Mouse (Mus musculus) telencephalon, adult 2 months (tissue): Measurements from ENCODE around the gene Ypel4.
"Not testable (repeated sequence)": the region's sequence is repeated elsewhere in the genome, so short reads cannot be mapped to it uniquely, and the experiment has no call there.

Experiments
- DNase-seq: peaks from one replicate; pipeline ENCODE4 v3.0.0-alpha.2; 2011; ENCODE audit warnings: low read depth, low spot score

Ypel4 gene

GRCm38 (mm10) chr2:84727172-84727858 lies 6.5 kb upstream of the Ypel4 start, which contains the start of gene Clp1:
Clp1 (minus strand) TSS chr2:84727350.
- peak; percentile 96 for DNase-seq

DNA sequence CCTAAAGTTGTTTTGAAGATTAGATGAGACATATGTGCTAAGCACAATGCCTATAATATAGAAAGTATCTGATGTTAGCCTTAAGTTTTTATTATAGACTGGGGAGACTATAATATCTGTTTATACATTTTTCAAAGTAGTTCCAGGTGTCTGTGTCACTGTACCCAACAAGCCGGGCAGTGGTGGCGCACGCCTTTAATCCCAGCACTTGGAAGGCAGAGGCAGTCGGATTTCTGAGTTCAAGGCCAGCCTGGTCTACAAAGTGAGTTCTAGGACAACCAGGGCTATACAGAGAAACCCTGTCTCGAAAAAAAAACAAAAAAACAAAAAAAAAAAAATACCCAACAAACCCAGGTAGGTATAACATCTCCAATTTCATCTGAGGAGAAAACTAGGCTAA lies 5.7 kb upstream of the Ypel4 start:
- DNase-seq = not testable (repeated sequence)

DNA sequence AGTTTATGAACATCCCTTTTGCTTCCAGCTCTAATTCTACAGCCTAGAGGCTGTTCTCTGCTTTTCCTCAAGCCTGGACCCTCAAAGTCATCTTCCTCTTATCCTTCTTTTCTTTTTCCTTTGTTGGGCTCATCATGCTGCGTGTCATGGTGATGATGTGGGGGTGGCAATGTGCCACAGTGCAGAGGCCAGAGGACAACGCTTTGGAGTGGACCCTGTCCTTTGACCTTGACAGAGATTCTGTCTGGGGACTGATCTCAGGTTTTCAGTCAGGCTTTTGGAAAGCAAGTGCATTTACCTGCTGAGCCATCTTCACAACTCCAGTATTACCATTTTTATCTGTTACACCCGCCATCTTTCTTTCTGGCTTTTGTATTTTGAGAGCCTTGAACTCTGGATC lies 2.7 kb upstream of the Ypel4 start:
- no peak for DNase-seq

- DNase-seq = no peak
These were observed 1.5 kb upstream of the Ypel4 start for GRCm38 (mm10) chr2:84732394-84732793.

DNA sequence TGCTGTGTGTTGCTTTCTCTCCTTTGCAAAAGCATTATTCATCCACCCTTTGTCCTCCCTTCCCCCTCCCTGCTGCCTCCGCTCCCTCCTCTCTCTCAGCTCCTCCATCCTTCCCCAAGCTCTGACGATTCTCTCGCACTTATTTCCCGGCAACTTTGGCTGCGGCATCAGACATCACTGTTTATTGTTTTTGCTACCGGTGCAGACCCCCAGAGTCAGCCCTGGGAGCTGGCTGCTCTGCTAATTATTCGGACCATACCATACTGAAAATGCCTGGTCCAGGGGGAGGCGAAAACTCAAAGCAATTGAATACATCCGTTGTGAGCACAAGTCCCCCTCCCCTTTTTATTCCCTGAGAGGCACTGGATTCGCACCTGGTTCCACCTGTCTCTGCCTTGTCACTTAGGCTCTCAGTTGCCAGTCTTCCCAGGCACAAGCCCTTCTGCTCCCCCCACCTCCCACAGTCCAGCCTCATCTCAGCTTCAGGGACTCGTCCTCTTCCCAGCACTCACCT lies 550 bp downstream of the Ypel4 start:
- no peak for DNase-seq

DNA sequence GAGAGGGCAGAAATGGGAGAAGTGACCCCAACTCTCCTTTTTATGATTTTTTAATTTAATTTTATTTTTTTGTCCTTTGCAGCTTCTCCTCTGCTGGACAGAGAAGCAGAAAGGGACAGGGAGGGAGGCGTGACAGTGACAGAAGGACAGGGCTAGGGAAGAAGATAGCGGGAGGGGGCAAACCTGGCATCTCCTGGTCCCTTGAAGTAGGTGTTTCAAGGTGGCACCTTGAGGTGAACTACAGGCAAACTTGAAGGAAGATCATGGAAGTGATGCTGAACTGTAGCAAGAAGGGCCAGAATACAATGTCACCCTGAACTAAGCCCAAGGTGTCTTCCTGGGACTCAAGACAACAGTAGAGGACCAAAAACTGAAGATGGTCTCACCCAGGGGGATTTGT lies 1.1 kb downstream of the Ypel4 start:
- DNase-seq = no peak

DNA sequence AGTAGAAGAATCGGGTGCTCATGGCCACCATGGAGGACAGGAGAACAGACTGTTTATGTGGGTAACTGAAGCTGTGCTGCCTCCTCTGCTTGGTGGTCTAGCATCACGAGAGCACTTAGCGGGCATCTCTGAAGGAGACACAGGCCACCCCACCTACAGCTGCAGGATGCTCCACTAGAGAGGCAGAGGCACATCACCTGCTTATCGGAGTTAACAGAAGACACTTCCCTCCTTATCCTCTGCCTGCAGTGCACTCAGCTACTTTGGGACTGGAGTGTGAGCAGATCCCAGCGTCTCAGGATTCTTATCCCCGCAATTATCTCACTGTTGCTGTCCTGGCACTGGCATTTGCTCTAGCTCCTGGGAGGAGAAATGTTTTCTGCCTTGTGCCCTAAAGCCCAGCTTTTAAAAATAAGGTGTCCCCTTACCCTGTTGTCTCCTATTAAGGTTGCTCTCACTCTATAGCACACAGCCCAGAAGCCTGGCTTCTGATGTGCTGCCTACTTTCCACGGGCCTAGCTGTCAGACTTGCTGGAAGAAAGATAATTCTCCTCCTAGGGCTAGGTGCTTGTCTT lies 1.6 kb downstream of the Ypel4 start:
- no peak for DNase-seq

DNA sequence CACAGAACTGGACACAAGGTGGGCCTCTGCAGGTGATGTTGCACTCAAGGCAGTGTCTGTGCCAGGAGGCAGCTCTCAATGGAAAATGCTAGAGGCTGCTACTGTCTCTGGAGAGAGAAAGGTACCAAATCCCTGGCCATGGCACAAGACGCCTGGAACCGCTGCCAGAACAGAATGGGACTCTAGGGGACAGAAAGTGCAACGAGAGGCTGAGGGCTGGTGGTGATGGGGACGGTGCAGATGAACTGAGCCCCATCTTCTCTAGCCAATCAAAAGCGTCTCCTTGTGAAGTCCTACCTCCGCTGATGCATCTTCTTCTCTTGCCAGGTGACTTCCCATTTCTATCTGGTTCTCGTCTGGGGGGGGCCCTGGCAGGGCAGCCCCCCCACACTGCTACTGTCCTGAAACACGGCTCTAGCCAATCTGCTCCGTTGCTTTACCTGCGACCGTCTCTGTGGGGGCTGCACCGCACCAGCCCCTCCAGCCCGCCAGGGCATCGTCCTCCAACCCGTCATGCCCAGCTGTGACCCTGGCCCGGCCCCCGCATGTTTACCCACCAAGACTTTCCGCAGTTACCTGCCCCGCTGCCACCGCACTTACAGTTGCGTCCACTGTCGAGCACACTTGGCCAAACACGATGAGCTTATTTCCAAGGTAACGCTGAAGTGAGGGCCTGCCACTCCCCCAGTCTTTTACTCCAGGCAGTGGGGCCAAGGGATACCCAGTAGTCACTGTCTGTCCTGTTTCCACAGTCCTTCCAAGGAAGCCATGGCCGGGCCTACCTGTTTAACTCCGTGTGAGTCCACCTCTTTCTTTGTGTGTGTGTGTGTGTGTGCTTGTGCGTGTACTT lies 2.7 kb downstream of the Ypel4 start:
- DNase-seq = no peak

DNA sequence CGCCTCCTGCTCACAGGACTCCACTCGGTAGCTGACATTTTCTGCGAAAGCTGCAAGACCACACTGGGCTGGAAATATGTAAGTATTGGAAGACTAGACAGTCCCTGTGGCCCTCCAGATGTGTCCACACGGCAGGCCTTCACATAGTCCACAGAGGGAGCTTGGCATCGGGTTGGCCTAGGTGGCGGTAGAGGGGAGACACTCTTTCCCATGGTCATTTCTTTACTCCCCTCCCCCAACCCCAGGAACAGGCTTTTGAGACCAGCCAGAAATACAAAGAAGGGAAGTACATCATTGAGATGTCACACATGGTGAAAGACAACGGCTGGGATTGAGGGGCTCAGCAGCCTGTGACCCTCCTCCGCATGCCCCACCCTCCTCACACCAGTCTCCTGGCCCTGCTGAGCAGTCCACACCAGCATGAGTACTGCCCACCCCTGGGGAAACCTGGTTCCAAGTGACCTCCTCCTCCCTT lies 3.6 kb downstream of the Ypel4 start:
- DNase-seq = no peak

DNA sequence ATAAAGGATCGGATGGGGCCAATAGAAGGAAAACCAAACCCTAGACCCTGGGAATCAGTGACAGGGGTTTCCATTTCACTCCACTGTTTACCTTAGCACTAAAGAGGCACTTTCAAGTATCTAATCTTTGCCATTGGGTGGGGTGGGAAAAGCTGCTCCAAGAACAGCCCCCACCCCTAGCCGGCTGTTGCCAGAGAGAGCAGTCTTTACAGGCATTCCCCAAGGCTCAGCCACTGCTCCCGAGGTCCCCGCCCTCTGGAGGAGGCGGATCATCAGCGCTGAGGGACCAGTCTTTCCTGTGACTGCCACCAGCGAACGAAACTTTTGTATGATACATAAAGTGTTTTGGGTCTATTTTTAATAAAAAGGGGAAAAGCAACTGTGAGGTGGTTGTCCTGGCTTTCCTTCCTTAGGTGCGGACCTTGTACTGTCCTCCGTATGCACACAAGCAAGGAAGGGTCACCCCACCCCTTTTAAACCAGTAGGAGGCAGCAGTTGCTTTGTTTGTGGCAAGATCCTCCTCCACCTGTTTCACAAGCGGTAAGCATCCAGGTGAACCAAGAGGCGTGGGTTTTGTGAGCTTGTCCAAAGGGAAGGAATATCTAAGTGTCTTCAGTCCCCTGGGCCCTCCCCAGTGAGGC lies 4.5 kb downstream of the Ypel4 start:
- no peak for DNase-seq

DNA sequence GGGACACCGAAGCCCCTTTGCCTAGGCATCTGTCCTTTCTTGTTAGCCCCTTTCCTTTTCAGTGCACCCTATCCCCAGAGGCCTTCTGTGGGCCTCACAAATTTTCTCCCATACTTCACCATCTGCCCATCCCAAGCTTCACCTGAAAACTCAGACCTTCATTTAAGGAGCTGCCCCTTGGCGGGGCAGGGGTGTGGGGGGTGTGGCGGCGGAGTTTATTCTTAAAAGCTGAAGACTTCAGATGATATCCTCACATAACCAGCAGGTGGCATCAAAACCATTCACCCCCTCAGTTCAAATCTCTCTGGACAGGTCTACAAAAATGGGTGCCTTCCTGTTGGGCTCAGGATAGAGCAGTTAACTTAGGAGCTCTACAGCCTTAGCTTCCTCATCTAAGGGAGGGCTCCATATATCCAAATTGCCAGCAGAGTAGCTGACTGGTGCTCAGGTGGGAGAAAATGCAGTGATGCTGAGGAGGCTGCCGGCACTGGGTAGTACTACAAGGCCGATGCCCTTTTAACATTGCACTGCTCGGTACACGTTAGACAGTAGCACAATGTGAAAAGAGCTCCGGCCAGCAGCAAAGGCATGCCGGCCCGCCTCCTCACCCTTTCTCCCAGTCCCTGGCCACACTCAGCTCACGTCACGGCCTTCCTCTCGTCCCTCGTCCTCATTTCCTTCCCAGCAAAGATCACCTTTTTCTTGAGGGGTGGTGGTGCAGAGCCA lies 6.9 kb downstream of the Ypel4 start:
- DNase-seq = no peak

DNA sequence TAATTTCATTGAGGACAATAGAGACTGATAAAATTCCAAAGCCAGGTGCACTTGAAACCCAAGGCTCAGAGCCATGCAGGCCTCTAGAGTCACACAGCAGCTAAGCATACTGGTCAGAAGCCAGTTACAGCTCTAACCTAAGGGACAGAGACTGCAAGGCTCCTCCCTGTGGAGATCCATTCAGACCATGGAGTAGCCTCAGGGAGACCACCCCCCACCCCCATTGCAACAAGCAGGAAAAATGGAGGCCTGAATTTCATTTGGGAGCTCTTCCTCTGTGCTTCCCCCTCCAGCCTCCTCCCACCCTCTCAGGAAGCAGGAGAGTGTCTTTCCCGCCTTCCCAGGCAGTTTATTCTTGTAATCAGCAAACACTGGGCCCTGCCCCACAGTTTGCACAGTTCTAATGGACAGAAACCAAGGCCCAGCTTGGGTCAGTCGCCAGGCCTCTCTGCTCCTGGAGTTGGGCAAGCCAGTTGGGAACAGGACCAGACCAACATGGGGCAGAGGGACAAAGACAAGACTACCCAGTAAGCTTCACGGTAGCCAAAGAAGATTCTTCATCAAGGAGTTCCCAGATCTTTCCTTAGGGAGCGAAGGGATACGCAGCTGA lies 8.1 kb downstream of the Ypel4 start:
- DNase-seq = no peak

DNA sequence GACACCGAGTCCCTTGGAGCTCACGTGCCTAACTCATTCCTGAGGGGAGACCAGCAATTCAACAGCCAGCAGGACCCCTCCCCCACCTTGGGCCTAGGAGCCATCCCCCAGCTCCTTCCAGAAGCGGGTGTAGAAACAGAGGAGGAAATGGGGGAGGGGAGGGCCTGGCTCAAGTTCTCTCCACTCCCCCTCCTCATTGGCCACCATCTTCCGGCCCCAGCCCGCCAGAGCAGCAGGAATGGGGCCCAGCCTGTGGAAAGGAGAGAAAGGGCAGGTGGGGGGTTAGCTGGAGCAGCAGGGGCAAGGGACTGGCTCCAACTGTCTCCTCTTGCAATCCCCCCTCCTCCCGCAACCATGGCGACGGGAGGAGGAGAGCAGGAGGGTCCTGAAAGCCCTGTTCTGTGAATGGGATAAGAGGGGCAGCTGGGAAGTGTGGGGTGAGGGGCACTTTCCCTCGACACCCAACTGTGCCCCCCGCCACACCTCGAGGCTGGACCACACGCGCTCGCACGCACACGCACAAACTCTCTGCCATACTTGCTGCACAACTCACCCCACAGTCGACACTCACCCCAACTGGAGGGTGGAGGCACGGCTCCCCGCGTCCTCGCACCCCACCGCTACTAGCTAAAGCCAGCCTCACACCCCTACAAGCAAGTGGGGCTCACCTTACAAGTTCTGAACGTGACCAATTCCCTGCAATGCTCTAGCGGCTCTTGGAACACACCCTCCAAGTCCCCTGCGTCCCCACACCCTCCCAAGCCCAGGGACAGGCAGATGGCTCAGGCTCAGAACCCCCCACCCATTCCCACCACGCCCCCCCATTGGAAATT lies 8.8 kb downstream of the Ypel4 start:
- DNase-seq = no peak

- DNase-seq = peak; percentile 70
These were observed 9.7 kb downstream of the Ypel4 start, which contains the start of gene Gm19426 for GRCm38 (mm10) chr2:84743561-84743960. Gm19426 (minus strand) TSS chr2:84743655.

- DNase-seq = no peak
These were observed 10.3 kb downstream of the Ypel4 start for GRCm38 (mm10) chr2:84744126-84744525.

- DNase-seq = no peak
These were observed 16.3 kb downstream of the Ypel4 start for GRCm38 (mm10) chr2:84750115-84750514.

DNA sequence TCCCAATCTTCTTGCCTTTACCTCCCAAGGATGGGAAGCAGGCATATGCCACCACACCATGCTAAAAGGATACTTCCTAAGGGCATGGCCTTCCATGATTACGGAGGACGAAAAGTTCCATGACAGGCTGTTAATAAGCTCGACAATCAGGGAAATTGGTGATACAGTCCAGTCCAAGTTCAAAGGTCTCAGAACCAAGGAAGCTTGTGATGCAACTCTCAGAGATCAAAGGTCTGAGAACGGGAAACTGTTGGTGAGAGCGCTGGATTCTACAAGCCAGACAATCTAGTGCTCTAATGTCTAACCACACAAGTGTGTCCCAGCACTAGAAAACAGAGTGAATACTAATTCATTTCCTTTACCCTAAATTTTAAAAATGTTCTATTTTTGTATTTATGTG lies 22.4 kb downstream of the Ypel4 start:
- no peak for DNase-seq

DNA sequence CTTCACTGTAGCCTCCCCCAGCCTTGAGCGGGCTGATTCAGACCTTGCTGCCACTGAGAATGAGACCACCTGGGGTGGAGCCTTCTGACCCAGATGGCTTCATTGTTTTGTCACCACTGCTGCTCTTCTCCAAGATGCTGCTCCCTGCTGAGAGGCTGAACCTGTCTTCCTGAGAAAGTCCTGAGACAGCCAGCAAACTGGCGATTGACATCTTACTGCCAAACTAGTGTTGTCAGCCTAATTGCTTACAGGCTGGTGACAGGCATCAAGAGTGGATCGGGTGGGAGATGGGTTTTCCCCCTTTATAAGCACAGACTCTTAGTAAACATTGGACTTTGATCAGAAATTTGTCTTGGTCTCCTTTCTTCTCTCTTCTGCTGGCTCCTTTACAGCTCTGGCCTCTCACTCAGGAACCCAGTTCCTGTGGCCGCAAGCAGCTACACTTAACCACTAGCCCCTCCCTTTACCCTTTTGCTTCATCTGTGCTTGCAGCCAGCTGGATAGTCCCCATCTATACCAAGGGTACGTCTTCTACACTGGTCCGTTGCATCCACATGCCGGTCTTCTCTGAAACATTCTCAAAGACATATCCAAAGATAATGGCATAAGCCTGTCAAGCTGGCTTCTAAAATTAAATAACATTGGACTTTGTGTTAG lies 23.3 kb downstream of the Ypel4 start:
- no peak for DNase-seq

DNA sequence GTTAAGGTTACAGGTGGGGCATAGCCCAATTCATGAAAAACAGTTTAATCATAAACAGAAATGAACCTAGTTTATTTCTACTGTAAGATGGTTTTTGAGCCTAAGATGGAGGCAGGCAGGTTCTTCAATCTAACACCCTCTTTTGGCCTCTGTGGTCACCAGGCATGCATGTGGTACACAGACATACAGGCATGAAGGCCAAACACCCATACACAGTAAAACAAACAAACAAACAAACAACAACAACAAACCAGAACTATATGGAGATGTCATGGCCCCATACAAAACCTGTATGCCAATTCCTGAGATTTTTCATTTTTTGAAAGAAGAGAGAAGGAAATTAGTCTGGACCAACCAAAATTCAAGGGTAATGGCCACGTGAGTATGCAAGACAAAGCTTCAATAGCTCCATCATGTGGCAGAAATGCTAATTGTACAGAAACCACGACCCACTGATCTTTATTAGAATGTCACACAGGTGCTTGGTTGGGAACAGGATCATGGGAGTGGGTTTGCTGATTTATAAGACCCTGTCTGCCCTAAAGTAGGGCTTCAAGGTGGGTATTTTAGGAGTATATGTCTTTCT lies 24.8 kb downstream of the Ypel4 start:
- DNase-seq = no peak
